Mouse (Mus musculus): ENCODE measurements around the gene Hspbp1. TPM values are rescaled to one million over a fixed set of nuclear protein-coding genes. Genes with fewer than 3 reads are reported as not detected.

Hspbp1 gene
- polyA plus RNA-seq, 2 experiments: 28.2 to 56.7 TPM

DNA sequence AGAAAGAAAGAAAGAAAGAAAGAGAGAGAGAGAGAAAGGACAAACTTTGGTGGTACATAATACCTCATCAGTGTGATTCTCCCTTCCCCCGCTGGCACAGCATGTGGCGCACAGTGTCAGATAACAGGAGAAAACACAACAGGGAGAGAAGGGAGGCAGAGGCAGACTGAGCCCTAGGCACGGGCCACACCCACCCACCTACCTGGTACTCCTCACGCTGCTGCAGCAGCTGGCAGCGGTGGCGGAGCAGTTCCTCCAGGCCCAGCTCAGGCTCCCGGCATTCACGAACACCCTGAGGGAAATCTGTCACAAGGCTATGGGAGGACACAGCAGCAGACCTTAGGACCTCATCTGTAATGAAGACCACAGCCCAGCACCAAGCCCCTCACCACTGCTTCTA is 21.7 kb downstream of the Hspbp1 start:
- DNase-seq (ENCODE audit: low read depth in 3 of 3, low spot score in 3 of 3) (no peak), ATAC-seq (ENCODE audit: insufficient read depth) (no peak)
- no peak overlapping the region for H3K9ac ChIP-seq (replicated peaks)
- H3K27me3 ChIP-seq (ENCODE audit: control insufficient read depth, insufficient read depth, low read length): no peaks in the 10 kb centered on the region
- peaks cover 3% of the 10 kb centered on the region; the same call in 1 of the 2 replicates for H3K36me3 ChIP-seq (replicated peaks; ENCODE audit: control insufficient read depth, insufficient read depth, low read depth)
- no peak for TF ChIP-seq EP300 (IDR thresholded peaks at IDR 0.05; ENCODE audit: low read depth)
- no peak for TF ChIP-seq CTCF (IDR thresholded peaks at IDR 0.05; ENCODE audit: low read depth)
- no peak overlapping the region for H3K4me3 ChIP-seq (ENCODE audit: insufficient read depth in 1 of 2, low read depth in 2 of 2, low read length in 2 of 2)
- 69% methylated on average over 8 of the region's 8 CpGs for WGBS (ENCODE audit: insufficient replicate concordance)
- no peak overlapping the region for H3K4me2 ChIP-seq (ENCODE audit: low read depth)
- no peak overlapping the region for H3K27ac ChIP-seq
- H3K4me1 ChIP-seq (replicated peaks; ENCODE audit: control insufficient read depth in 2 of 2, insufficient read depth in 2 of 2, low read length in 1 of 2): peaks cover 0 to 4% of the 10 kb centered on the region in 2 experiments; a peak in 1 of 4 replicates
- no peaks in the 10 kb centered on the region for H3K9me3 ChIP-seq (ENCODE audit: control insufficient read depth, low read length)

DNA sequence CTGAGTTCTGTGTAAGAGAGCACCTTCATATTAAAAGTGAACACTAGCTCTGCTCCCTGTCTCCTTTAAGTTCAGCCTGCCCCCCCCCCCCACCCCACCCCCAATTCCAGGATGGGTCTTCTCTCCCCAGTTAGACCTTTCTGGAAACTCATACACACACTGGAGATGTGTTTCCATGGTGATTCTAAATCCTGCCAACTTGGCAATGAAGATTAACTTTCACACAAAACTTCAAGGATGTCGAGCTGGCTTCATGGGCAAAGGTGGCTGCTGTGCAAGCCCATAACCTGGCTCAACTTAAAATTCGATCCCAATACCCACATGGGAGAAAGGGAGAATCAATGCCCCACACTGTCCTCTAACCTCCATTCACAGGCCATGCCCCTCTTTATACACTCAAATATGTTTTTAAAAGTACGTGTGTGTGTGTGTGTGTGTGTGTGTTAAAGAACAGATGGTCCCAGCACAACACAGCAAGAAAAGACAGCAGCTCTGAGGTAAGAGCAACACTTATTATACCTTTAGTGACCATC is 24.9 kb downstream of the Hspbp1 start:
- H3K9me3 ChIP-seq (ENCODE audit: control insufficient read depth, low read length): no peaks in the 10 kb centered on the region
- H3K36me3 ChIP-seq (replicated peaks; ENCODE audit: control insufficient read depth, insufficient read depth, low read depth): no peaks in the 10 kb centered on the region; the same call in 1 of the 2 replicates
- no peak for DNase-seq (ENCODE audit: low read depth in 3 of 3, low spot score in 3 of 3)
- no peaks in the 10 kb centered on the region for H3K27me3 ChIP-seq (ENCODE audit: control insufficient read depth, insufficient read depth, low read length)
- TF ChIP-seq CTCF (IDR thresholded peaks at IDR 0.05; ENCODE audit: low read depth): no peak
- no peak for TF ChIP-seq EP300 (IDR thresholded peaks at IDR 0.05; ENCODE audit: low read depth)
- peak overlapping the region; percentile 89 for H3K27ac ChIP-seq
- no peak for ATAC-seq (ENCODE audit: insufficient read depth)
- WGBS (ENCODE audit: insufficient replicate concordance): 70% methylated on average over 3 of the region's 3 CpGs
- H3K4me1 ChIP-seq (replicated peaks; ENCODE audit: control insufficient read depth in 2 of 2, insufficient read depth in 2 of 2, low read length in 1 of 2): peaks cover 24 to 27% of the 10 kb centered on the region in 2 experiments
- H3K9ac ChIP-seq (replicated peaks): peak overlapping the region; percentile 85
- H3K4me3 ChIP-seq (ENCODE audit: insufficient read depth in 1 of 2, low read depth in 2 of 2, low read length in 2 of 2): peak overlapping the region in 1 of 2 experiments; percentile 99; a peak in 2 of 4 replicates
- H3K4me2 ChIP-seq (ENCODE audit: low read depth): peak overlapping the region; percentile 99

DNA sequence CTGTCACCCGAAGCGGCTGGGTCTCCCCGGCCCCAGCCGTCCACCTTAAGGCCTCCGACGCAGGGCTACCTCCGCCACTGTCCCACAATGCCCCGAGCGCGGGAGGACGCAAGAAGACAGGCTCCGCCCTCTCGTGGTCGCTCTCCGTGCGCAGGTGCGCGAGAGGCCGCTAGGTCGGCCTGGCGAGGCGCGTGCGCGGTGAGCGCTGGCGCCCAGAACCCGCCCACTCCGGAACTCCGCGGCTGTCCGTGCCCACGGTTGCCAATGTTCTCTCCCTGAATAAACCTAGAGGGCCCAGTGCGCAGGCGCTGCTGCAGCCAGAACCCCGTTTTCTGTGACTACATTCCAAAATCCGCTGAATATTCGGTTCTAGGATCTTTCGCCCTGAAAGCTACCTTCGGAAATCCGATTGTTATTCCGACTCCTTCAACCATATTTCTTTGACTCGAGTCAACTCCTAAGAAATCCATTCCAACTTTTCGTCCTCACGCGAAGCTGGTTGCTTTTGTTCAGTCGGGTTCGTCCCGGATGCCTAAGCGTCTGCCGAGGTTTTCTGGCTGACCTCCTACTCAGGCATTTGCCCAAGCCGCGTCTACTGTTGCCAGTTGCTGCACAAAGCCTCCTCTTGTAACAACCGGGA is 25.8 kb downstream of the Hspbp1 start, which contains the start of gene Ppp6r1:
Gene Ppp6r1 (minus strand): TSS at position 108 of the 640 bp plus-strand sequence.
- Histone ChIP-seq H3K9me3 (ENCODE audit: control insufficient read depth, low read length) (no peaks in the 10 kb centered on the region), H3K27ac (peak within 1 kb of the TSS; percentile 89), H3K4me3 (ENCODE audit: insufficient read depth in 1 of 2, low read depth in 2 of 2, low read length in 2 of 2) (peak within 1 kb of the TSS; percentile 75 to 99), H3K4me2 (ENCODE audit: low read depth) (peak within 1 kb of the TSS; percentile 99), H3K27me3 (ENCODE audit: control insufficient read depth, insufficient read depth, low read length) (no peaks in the 10 kb centered on the region), H3K4me1 (replicated peaks; ENCODE audit: control insufficient read depth in 2 of 2, insufficient read depth in 2 of 2, low read length in 1 of 2) (peaks cover 30 to 33% of the 10 kb centered on the region in 2 experiments), H3K36me3 (replicated peaks; ENCODE audit: control insufficient read depth, insufficient read depth, low read depth) (no peaks in the 10 kb centered on the region; the same call in 1 of the 2 replicates), H3K9ac (replicated peaks) (peak within 1 kb of the TSS; percentile 94)
- ATAC-seq (ENCODE audit: insufficient read depth) (peak; percentile 95), DNase-seq (ENCODE audit: low read depth in 3 of 3, low spot score in 3 of 3) (peak; percentile 93 to 95 (median 94))
- peak; percentile 13; the same call in 1 of the 2 replicates for TF ChIP-seq EP300 (IDR thresholded peaks at IDR 0.05; ENCODE audit: low read depth)
- peak; percentile 70 for TF ChIP-seq CTCF (IDR thresholded peaks at IDR 0.05; ENCODE audit: low read depth)
- under 1% methylated on average over 54 of the region's 54 CpGs for WGBS (ENCODE audit: insufficient replicate concordance)

DNA sequence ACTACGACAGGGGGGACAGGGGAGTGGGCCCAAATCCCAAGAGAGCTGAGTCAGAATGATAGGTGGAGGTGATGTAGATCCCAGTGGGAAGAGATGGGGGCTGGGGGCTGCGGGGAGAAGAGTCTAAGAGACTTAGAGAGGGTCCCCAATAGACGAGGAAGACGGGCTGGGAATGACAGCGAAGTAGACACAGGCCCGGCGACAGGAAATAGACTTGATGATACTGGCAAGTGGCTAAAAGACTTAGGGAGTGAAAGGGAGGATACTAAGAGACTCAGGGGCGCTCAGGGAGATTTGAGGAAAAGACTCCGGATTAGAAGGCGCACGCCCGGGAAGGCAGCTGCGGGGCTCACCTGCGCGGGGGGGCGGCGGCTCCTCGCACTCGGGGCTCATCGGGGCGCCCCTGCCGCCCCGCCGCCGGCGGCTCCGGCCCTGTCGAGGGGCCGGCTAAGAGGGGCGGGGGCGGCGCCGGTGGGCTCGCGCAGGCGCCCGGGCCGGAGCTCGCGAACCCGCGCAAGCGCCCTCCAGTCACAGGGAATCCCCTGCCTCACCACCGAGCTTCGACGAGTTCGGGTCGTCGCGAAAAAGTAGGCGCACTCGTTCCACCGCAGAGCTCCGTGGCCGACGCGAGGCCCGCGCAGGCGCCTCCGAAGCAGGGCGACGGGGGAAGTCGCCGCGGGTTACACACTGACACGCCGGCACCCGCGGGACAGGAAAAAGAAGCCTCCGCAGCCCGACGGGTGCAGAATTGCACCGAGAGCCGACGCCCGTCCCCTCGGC is 26.6 kb downstream of the Hspbp1 start:
- Histone ChIP-seq H3K27me3 (ENCODE audit: control insufficient read depth, insufficient read depth, low read length) (no peaks in the 10 kb centered on the region), H3K4me1 (replicated peaks; ENCODE audit: control insufficient read depth in 2 of 2, insufficient read depth in 2 of 2, low read length in 1 of 2) (peaks cover 33 to 34% of the 10 kb centered on the region in 2 experiments), H3K4me2 (ENCODE audit: low read depth) (peak overlapping the region; percentile 99), H3K9ac (replicated peaks) (peak overlapping the region; percentile 94), H3K27ac (peak overlapping the region; percentile 72), H3K36me3 (replicated peaks; ENCODE audit: control insufficient read depth, insufficient read depth, low read depth) (peaks cover 4% of the 10 kb centered on the region), H3K4me3 (ENCODE audit: insufficient read depth in 1 of 2, low read depth in 2 of 2, low read length in 2 of 2) (peak overlapping the region; percentile 73 to 99), H3K9me3 (ENCODE audit: control insufficient read depth, low read length) (no peaks in the 10 kb centered on the region)
- ATAC-seq (ENCODE audit: insufficient read depth) (peak; percentile 55), DNase-seq (ENCODE audit: low read depth in 3 of 3, low spot score in 3 of 3) (no peak)
- TF ChIP-seq EP300 (IDR thresholded peaks at IDR 0.05; ENCODE audit: low read depth) (no peak), CTCF (IDR thresholded peaks at IDR 0.05; ENCODE audit: low read depth) (no peak)
- under 1% methylated on average over 74 of the region's 78 CpGs for WGBS (ENCODE audit: insufficient replicate concordance)

Measured in liver, embryonic 14.5 days (tissue).